Mouse (Mus musculus): ENCODE data around the gene Pde1a. TPM values are rescaled to one million over a fixed set of nuclear protein-coding genes. Genes with fewer than 3 reads are reported as not detected.

Pde1a gene
- polyA plus RNA-seq, 1 experiment = not detected

DNA sequence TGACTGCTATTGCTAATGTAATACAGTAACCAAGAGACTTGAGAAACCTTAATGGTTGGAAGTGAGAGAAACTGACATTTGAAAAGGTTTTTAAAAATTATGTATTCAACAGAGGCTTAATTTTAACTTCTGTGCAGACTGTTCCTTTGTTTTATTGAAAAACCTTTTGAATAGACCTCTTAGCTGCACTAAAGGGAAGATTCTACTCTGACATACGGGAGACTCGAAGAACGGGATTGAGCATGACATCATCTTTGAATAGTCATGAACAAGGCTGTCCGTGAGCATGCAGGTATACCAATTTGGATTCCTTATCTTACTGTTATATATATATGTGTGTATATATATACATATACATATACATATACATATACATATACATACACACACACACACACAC, 207.9 kb downstream of the Pde1a start:
- Histone ChIP-seq H3K79me3 (ENCODE audit: low read depth) (no peaks in the 10 kb centered on the region), H3K4me3 (ENCODE audit: insufficient read depth, poor library complexity, severe bottlenecking) (no peak overlapping the region), H3K79me2 (ENCODE audit: control insufficient read depth, insufficient read depth) (no peaks in the 10 kb centered on the region), H3K36me3 (ENCODE audit: control insufficient read depth, insufficient read depth) (no peaks in the 10 kb centered on the region), H3K27me3 (ENCODE audit: control insufficient read depth, insufficient read depth, insufficient read length) (no peaks in the 10 kb centered on the region), H3ac (ENCODE audit: control insufficient read depth, insufficient read length, low read depth) (no peak overlapping the region)
- TF ChIP-seq FOSL1 (IDR thresholded peaks at IDR 0.05; ENCODE audit: insufficient read depth, low read length, poor library complexity, severe bottlenecking) = no peak
- TF ChIP-seq MYOG (IDR thresholded peaks at IDR 0.05; ENCODE audit: control insufficient read depth, extremely low read depth, insufficient read length) = no peak
- no peak for TF ChIP-seq CEBPB (IDR thresholded peaks at IDR 0.05; ENCODE audit: low read depth)
- TF ChIP-seq MAX (IDR thresholded peaks at IDR 0.05) = no peak
- no peak for TF ChIP-seq USF1 (IDR thresholded peaks at IDR 0.05; ENCODE audit: low read depth)
- TF ChIP-seq MYOD1 (IDR thresholded peaks at IDR 0.05; ENCODE audit: control insufficient read depth, insufficient read length, low read depth) = no peak
- no peak for TF ChIP-seq CTCF (IDR thresholded peaks at IDR 0.05; ENCODE audit: control insufficient read depth, insufficient read depth, insufficient read length)

DNA sequence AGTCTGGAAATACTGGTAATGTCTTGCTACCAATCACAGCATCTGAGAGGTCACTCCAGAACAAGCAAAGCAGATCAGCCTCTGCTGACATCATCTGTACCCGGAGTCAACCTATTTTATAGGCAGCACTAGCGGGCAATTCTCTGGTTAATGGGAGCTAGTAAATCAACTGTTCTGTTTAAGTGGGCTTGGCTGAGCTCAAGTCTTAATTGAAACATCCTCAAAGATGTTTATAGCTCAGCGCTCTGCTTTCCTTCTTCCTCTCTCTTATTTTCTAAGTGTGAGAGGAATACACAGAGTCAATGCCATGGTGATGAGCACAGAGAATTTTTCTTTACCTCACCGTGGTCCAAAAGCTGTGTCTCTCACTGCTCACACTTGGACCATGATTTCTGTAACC, 208.8 kb downstream of the Pde1a start:
- Histone ChIP-seq H3ac (ENCODE audit: control insufficient read depth, insufficient read length, low read depth) (no peak overlapping the region), H3K4me3 (ENCODE audit: insufficient read depth, poor library complexity, severe bottlenecking) (no peak overlapping the region), H3K36me3 (ENCODE audit: control insufficient read depth, insufficient read depth) (no peaks in the 10 kb centered on the region), H3K79me2 (ENCODE audit: control insufficient read depth, insufficient read depth) (no peaks in the 10 kb centered on the region), H3K27me3 (ENCODE audit: control insufficient read depth, insufficient read depth, insufficient read length) (no peaks in the 10 kb centered on the region), H3K79me3 (ENCODE audit: low read depth) (no peaks in the 10 kb centered on the region)
- TF ChIP-seq CTCF (IDR thresholded peaks at IDR 0.05; ENCODE audit: control insufficient read depth, insufficient read depth, insufficient read length) (no peak), CEBPB (IDR thresholded peaks at IDR 0.05; ENCODE audit: low read depth) (no peak), MAX (IDR thresholded peaks at IDR 0.05) (no peak), MYOG (IDR thresholded peaks at IDR 0.05; ENCODE audit: control insufficient read depth, extremely low read depth, insufficient read length) (no peak), MYOD1 (IDR thresholded peaks at IDR 0.05; ENCODE audit: control insufficient read depth, insufficient read length, low read depth) (no peak), FOSL1 (IDR thresholded peaks at IDR 0.05; ENCODE audit: insufficient read depth, low read length, poor library complexity, severe bottlenecking) (no peak), USF1 (IDR thresholded peaks at IDR 0.05; ENCODE audit: low read depth) (no peak)

DNA sequence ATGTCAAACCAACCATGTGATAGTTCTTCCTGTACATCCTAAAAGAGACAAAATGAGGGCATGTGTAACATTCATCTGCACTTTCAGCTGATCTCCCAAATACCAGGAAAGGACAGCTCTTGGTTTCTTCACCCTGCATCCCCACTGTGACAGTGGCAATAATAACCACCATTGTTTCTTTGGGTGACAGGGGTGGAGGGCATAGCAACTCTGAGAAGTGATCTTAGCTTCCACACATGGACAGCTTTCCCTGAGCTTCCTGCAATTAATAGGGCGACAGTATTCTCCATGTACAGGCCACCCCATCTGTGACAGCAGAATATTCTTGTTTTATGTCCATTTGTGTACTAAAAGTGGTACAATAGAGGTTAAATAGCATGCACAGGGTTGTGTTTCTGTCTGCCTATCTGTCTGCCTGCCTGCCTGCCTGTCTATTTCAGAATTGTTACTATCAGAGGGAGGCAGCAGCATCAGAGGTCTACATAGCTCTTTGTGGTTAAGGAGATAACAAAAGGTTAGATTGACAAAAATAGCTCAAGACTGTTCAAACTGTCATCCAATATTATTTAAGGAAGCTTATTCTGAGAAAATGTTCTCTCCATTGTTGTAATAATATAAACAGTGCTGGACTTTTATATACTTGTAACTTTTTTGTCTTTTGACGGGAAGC, 227.3 kb downstream of the Pde1a start:
- Histone ChIP-seq H3K27me3 (ENCODE audit: control insufficient read depth, insufficient read depth, insufficient read length) (no peaks in the 10 kb centered on the region), H3K79me3 (ENCODE audit: low read depth) (no peaks in the 10 kb centered on the region), H3K4me3 (ENCODE audit: insufficient read depth, poor library complexity, severe bottlenecking) (no peak overlapping the region), H3K79me2 (ENCODE audit: control insufficient read depth, insufficient read depth) (no peaks in the 10 kb centered on the region), H3K36me3 (ENCODE audit: control insufficient read depth, insufficient read depth) (no peaks in the 10 kb centered on the region), H3ac (ENCODE audit: control insufficient read depth, insufficient read length, low read depth) (no peak overlapping the region)
- no peak for TF ChIP-seq USF1 (IDR thresholded peaks at IDR 0.05; ENCODE audit: low read depth)
- TF ChIP-seq CEBPB (IDR thresholded peaks at IDR 0.05; ENCODE audit: low read depth) = no peak
- no peak for TF ChIP-seq FOSL1 (IDR thresholded peaks at IDR 0.05; ENCODE audit: insufficient read depth, low read length, poor library complexity, severe bottlenecking)
- peak; percentile 16 for TF ChIP-seq MYOD1 (IDR thresholded peaks at IDR 0.05; ENCODE audit: control insufficient read depth, insufficient read length, low read depth)
- no peak for TF ChIP-seq MYOG (IDR thresholded peaks at IDR 0.05; ENCODE audit: control insufficient read depth, extremely low read depth, insufficient read length)
- no peak for TF ChIP-seq CTCF (IDR thresholded peaks at IDR 0.05; ENCODE audit: control insufficient read depth, insufficient read depth, insufficient read length)
- TF ChIP-seq MAX (IDR thresholded peaks at IDR 0.05) = no peak

DNA sequence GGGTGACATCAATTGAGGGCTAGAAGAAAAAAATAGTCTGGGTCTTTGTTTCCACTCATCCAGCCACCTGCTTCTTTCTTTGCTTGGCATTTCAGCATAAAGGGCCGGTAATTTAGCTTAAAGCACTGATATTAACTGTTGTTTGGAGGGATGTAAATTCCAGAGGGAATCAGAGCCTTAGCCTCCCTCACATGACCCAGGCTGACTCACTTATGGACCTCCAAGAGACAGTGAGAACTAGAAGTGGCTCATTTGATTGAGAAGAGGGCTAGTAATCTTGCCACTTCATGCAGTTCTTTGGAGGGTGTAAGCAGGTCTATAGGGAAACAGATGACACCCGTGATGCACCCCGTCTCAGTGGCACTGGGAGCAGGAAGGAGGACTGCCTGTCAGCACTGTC, 230.7 kb downstream of the Pde1a start:
- Histone ChIP-seq H3K79me2 (ENCODE audit: control insufficient read depth, insufficient read depth) (no peaks in the 10 kb centered on the region), H3K4me3 (ENCODE audit: insufficient read depth, poor library complexity, severe bottlenecking) (no peak overlapping the region), H3ac (ENCODE audit: control insufficient read depth, insufficient read length, low read depth) (no peak overlapping the region), H3K79me3 (ENCODE audit: low read depth) (no peaks in the 10 kb centered on the region), H3K36me3 (ENCODE audit: control insufficient read depth, insufficient read depth) (no peaks in the 10 kb centered on the region), H3K27me3 (ENCODE audit: control insufficient read depth, insufficient read depth, insufficient read length) (no peaks in the 10 kb centered on the region)
- no peak for TF ChIP-seq FOSL1 (IDR thresholded peaks at IDR 0.05; ENCODE audit: insufficient read depth, low read length, poor library complexity, severe bottlenecking)
- no peak for TF ChIP-seq MYOG (IDR thresholded peaks at IDR 0.05; ENCODE audit: control insufficient read depth, extremely low read depth, insufficient read length)
- TF ChIP-seq USF1 (IDR thresholded peaks at IDR 0.05; ENCODE audit: low read depth) = peak; percentile 62
- no peak for TF ChIP-seq MAX (IDR thresholded peaks at IDR 0.05)
- no peak for TF ChIP-seq MYOD1 (IDR thresholded peaks at IDR 0.05; ENCODE audit: control insufficient read depth, insufficient read length, low read depth)
- TF ChIP-seq CTCF (IDR thresholded peaks at IDR 0.05; ENCODE audit: control insufficient read depth, insufficient read depth, insufficient read length) = no peak

DNA sequence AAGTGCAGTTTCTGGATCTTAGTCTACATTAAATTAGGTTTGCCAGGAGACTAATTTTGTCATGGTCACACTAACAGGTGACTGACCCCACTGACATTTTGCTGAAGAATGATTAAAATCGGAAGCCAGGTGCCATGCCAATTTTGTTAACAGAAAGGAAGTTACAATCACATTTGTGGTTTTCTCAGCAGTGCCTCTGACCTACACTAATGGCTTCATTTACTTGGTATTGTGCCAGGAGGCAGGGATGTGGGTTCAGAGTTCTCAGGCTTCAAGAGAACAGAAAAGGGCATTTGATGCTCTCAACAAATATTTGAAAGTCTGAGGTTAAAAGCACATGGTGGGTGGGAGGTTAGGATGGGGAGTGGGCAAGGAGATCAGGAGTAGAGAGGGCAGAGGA, 236.4 kb downstream of the Pde1a start:
- TF ChIP-seq CTCF (IDR thresholded peaks at IDR 0.05; ENCODE audit: control insufficient read depth, insufficient read depth, insufficient read length) (no peak), FOSL1 (IDR thresholded peaks at IDR 0.05; ENCODE audit: insufficient read depth, low read length, poor library complexity, severe bottlenecking) (no peak), USF1 (IDR thresholded peaks at IDR 0.05; ENCODE audit: low read depth) (no peak), MYOG (IDR thresholded peaks at IDR 0.05; ENCODE audit: control insufficient read depth, extremely low read depth, insufficient read length) (no peak), CEBPB (IDR thresholded peaks at IDR 0.05; ENCODE audit: low read depth) (no peak), MYOD1 (IDR thresholded peaks at IDR 0.05; ENCODE audit: control insufficient read depth, insufficient read length, low read depth) (peak; percentile 47)
- no peaks in the 10 kb centered on the region for H3K36me3 ChIP-seq (ENCODE audit: control insufficient read depth, insufficient read depth)
- H3ac ChIP-seq (ENCODE audit: control insufficient read depth, insufficient read length, low read depth) = no peak overlapping the region
- H3K79me3 ChIP-seq (ENCODE audit: low read depth) = no peaks in the 10 kb centered on the region
- no peaks in the 10 kb centered on the region for H3K79me2 ChIP-seq (ENCODE audit: control insufficient read depth, insufficient read depth)
- no peaks in the 10 kb centered on the region for H3K27me3 ChIP-seq (ENCODE audit: control insufficient read depth, insufficient read depth, insufficient read length)
- no peak overlapping the region for H3K4me3 ChIP-seq (ENCODE audit: insufficient read depth, poor library complexity, severe bottlenecking)
